Mouse (Mus musculus) kidney, adult 2 months (tissue): ENCODE measurements around the gene Nipal3.

ENCODE experiments used
- CTCF ChIP-seq: fragments of 200-500 bp; conservative IDR thresholded peaks from 2 replicates; pipeline ENCODE4 v1.5.1; 2011; ENCODE audit warnings: low read depth, mild to moderate bottlenecking, control low read depth, low read length, moderate library complexity, mixed read lengths; ENCODE audit not compliant: insufficient read depth, insufficient read length
- POLR2A ChIP-seq: fragments of 200-500 bp; IDR thresholded peaks from one replicate; pipeline ENCODE4 v1.6.1; 2011; ENCODE audit warnings: low read depth, low read length, control low read depth

GRCm38 (mm10) chr4:135526039-135526710 lies 31.3 kb upstream of the Nipal3 start:
- TF ChIP-seq CTCF (no peak), POLR2A (no peak)
